Mouse (Mus musculus) myocyte (in vitro differentiated cells): ENCODE measurements around the gene Cyb5d2.

ENCODE experiments used
- CEBPB ChIP-seq: IDR thresholded peaks from 2 replicates; pipeline ENCODE4 v1.6.1; 2011; ENCODE audit warnings: mild to moderate bottlenecking, moderate library complexity; ENCODE audit not compliant: poor library complexity, insufficient read depth, severe bottlenecking
- E2F4 ChIP-seq: IDR thresholded peaks from one replicate; pipeline ENCODE4 v1.6.1; 2011; ENCODE audit warnings: mild to moderate bottlenecking, control low read depth, moderate library complexity; ENCODE audit not compliant: insufficient read depth
- MAX ChIP-seq: IDR thresholded peaks from one replicate; pipeline ENCODE4 v1.6.1; 2011; ENCODE audit warnings: low read depth, mild to moderate bottlenecking, control low read depth
- MYOD1 ChIP-seq, 3 experiments: IDR thresholded peaks; one replicate each; pipeline ENCODE4 v1.6.1; 2011; ENCODE audit warnings: control low read depth in 2 of 3, low read depth in 2 of 3, mild to moderate bottlenecking in 2 of 3, moderate library complexity in 1 of 3; ENCODE audit not compliant: insufficient read length in 2 of 3, control insufficient read depth in 1 of 3
- MYOG ChIP-seq, 3 experiments: IDR thresholded peaks; one replicate each; pipeline ENCODE4 v1.6.1; 2011; ENCODE audit warnings: control low read depth in 2 of 3, low read depth in 2 of 3, mild to moderate bottlenecking in 2 of 3; ENCODE audit not compliant: insufficient read length in 2 of 3, control insufficient read depth in 1 of 3, insufficient read depth in 1 of 3
- POLR2A ChIP-seq: IDR thresholded peaks from one replicate; pipeline ENCODE4 v1.6.1; 2011; ENCODE audit warnings: low read depth, mild to moderate bottlenecking, control low read depth, moderate library complexity; ENCODE audit not compliant: insufficient read length
- TCF12 ChIP-seq: IDR thresholded peaks from one replicate; pipeline ENCODE4 v1.6.1; 2011; ENCODE audit warnings: mild to moderate bottlenecking, control low read depth; ENCODE audit not compliant: poor library complexity, insufficient read depth, severe bottlenecking
- USF1 ChIP-seq: IDR thresholded peaks from one replicate; pipeline ENCODE4 v1.6.1; 2011; ENCODE audit warnings: low read depth, mild to moderate bottlenecking, control low read depth, moderate library complexity

- TF ChIP-seq POLR2A, result no peak
- TF ChIP-seq USF1, result no peak
- no peak for TF ChIP-seq MYOD1 (IDR thresholded peaks at IDR 0.05; ENCODE audit: control insufficient read depth in 1 of 3, insufficient read length in 2 of 3, low read depth in 2 of 3)
- no peak for TF ChIP-seq MYOG (IDR thresholded peaks at IDR 0.05; ENCODE audit: control insufficient read depth in 1 of 3, insufficient read depth in 1 of 3, insufficient read length in 2 of 3, low read depth in 2 of 3)
- TF ChIP-seq CEBPB, result no peak
- TF ChIP-seq MAX, result no peak
- TF ChIP-seq TCF12, result no peak
- TF ChIP-seq E2F4, result no peak
Measured at GRCm38 (mm10) chr11:72734840-72735518, 61.0 kb downstream of the Cyb5d2 start.
